Mouse (Mus musculus): ENCODE results near the gene Olfr806. TPM values are rescaled to one million over a fixed set of nuclear protein-coding genes. Genes with fewer than 3 reads are reported as not detected.

Gene Olfr806
- polyA plus RNA-seq (2017; shearing (Covaris generic)): not detected

GRCm38 (mm10) chr10:129741821-129742220 lies at the start of gene Olfr806:
Olfr806 (minus strand) TSS chr10:129741921.

GRCm38 (mm10) chr10:129774338-129774737 lies 32.6 kb upstream of the Olfr806 start, which contains the start of gene Olfr809:
Olfr809 (plus strand) TSS chr10:129774638.

GRCm38 (mm10) chr10:129765182-129765581 lies 23.5 kb upstream of the Olfr806 start, which contains the start of gene Olfr808:
Olfr808 (plus strand) TSS chr10:129765482.

DNA sequence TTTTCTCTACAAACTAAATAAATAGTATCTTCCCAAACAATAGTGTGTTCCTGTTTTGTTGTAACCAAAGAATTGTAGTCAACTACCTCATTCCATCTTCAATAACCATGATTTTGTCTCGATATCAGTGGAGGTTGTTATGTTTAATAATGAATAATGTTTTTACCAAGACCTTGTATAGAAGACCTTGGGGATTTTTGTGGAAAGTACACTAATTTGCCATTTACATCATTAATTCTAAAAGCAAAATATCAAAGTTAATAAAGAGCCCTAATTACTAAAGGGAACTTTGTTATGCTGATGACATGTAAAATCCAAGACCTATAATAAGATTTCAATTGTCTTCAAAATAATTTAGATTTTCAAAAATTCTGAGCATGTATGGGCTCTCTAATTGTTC lies 16.0 kb upstream of the Olfr806 start, which contains the start of gene Olfr807:
Olfr807 (minus strand) TSS at position 101 of the 400 bp plus-strand sequence.

DNA sequence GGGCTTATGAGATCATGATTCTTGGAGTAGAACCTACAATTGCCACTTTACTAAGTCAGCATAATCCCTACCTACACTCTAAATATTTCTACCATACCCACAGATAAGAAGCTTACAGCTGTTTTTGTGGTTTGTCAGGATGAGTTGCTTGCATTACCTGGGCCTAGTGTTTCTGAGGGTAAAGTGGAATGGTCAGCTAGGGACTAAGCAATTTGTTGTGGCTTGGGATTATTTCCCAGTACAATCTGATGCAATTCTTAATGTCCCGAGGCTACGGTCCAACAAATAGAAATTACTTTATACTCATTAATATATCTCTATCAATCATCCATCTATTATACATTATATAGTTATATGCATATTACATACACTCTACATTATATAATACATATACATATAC lies 12.4 kb downstream of the Olfr806 start, which contains the start of gene Olfr805:
Olfr805 (minus strand) TSS at position 101 of the 400 bp plus-strand sequence.

DNA sequence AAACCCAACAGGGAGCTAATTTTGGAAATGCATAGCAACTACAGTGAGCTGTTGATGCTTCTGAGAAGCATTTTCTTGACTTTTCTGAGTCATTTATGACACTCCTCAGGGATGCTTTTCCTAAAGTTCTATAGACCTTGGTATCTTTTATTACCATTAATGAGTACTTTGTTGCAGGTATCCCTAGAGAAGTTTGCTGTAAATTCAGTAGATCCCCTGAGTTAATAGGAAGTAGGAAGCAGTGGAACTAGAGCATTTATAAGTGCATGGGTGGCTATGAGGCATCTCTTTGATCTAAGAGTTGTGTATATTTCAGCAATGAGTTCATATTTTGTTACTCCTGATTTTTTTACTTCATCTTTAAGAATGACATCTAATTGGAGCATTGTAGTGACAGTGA lies 38.8 kb downstream of the Olfr806 start, which contains the start of gene Olfr804:
Olfr804 (plus strand) TSS at position 301 of the 400 bp plus-strand sequence.

DNA sequence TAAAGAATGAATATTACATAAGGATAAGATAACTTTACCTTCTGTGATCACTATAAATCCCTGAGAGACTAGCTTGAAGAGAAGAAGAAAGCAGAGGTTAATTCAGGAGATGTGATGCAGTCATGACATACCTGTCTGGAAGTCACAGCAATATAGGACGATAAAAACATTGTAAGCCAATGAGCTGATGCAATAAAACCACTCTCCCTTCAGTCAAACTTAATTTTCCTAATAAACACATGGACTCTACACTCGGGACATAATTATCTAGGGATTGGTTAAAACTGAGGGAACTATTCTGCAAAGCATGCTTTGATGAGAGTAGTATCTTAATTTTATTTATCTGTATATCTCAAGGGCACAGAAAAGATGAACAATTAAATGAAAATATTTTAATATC lies 47.5 kb downstream of the Olfr806 start, which contains the start of gene Olfr803:
Olfr803 (minus strand) TSS at position 101 of the 400 bp plus-strand sequence.

GRCm38 (mm10) chr10:129688069-129688468 lies 53.7 kb downstream of the Olfr806 start, which contains the start of gene Olfr802:
Olfr802 (minus strand) TSS chr10:129688169.

Other genes with a start within 250 kb of the Olfr806 start
- gene Olfr790, start 243.4 kb downstream of the Olfr806 start, polyA plus RNA-seq (2017; shearing (Covaris generic)): not detected
- gene Olfr791, start 220.1 kb downstream of the Olfr806 start, polyA plus RNA-seq (2017; shearing (Covaris generic)): not detected
- gene Olfr792, start 202.8 kb downstream of the Olfr806 start, polyA plus RNA-seq (2017; shearing (Covaris generic)): not detected
- gene Olfr794, start 174.3 kb downstream of the Olfr806 start, polyA plus RNA-seq (2017; shearing (Covaris generic)): not detected
- not detected for gene Olfr796, start 129.4 kb downstream of the Olfr806 start, polyA plus RNA-seq (2017; shearing (Covaris generic))
- 0.18 TPM for gene Olfr798, start 114.0 kb downstream of the Olfr806 start, polyA plus RNA-seq (2017; shearing (Covaris generic))
- gene Olfr799, start 104.4 kb downstream of the Olfr806 start, polyA plus RNA-seq (2017; shearing (Covaris generic)): not detected
- gene Olfr800, start 84.2 kb downstream of the Olfr806 start, polyA plus RNA-seq (2017; shearing (Covaris generic)): not detected
- gene Olfr801, start 68.1 kb downstream of the Olfr806 start, polyA plus RNA-seq (2017; shearing (Covaris generic)): not detected
- gene Olfr802, start 53.8 kb downstream of the Olfr806 start, polyA plus RNA-seq (2017; shearing (Covaris generic)): not detected
- gene Olfr803, start 47.6 kb downstream of the Olfr806 start, polyA plus RNA-seq (2017; shearing (Covaris generic)): not detected
- not detected for gene Olfr804, start 38.7 kb downstream of the Olfr806 start, polyA plus RNA-seq (2017; shearing (Covaris generic))
- not detected for gene Olfr805, start 12.5 kb downstream of the Olfr806 start, polyA plus RNA-seq (2017; shearing (Covaris generic))
- gene Olfr807, start 15.9 kb upstream of the Olfr806 start, polyA plus RNA-seq (2017; shearing (Covaris generic)): not detected
- gene Olfr808, start 23.6 kb upstream of the Olfr806 start, polyA plus RNA-seq (2017; shearing (Covaris generic)): not detected
- not detected for gene Olfr809, start 32.7 kb upstream of the Olfr806 start, polyA plus RNA-seq (2017; shearing (Covaris generic))
- not detected for gene Olfr810, start 53.0 kb upstream of the Olfr806 start, polyA plus RNA-seq (2017; shearing (Covaris generic))
- not detected for gene Olfr811, start 62.5 kb upstream of the Olfr806 start, polyA plus RNA-seq (2017; shearing (Covaris generic))
- not detected for gene Olfr812, start 104.2 kb upstream of the Olfr806 start, polyA plus RNA-seq (2017; shearing (Covaris generic))
- gene Olfr813, start 113.4 kb upstream of the Olfr806 start, polyA plus RNA-seq (2017; shearing (Covaris generic)): not detected
- 0.06 TPM for gene Olfr814, start 137.9 kb upstream of the Olfr806 start, polyA plus RNA-seq (2017; shearing (Covaris generic))
- not detected for gene Olfr815, start 163.9 kb upstream of the Olfr806 start, polyA plus RNA-seq (2017; shearing (Covaris generic))
- gene Olfr816, start 173.7 kb upstream of the Olfr806 start, polyA plus RNA-seq (2017; shearing (Covaris generic)): 0.11 TPM
- gene Olfr818, start 207.2 kb upstream of the Olfr806 start, polyA plus RNA-seq (2017; shearing (Covaris generic)): not detected
- gene Olfr819, start 225.3 kb upstream of the Olfr806 start, polyA plus RNA-seq (2017; shearing (Covaris generic)): not detected
- not detected for gene Olfr247, start 234.2 kb upstream of the Olfr806 start, polyA plus RNA-seq (2017; shearing (Covaris generic))
- 0.08 TPM for gene Gm10310, start 243.1 kb upstream of the Olfr806 start, polyA plus RNA-seq (2017; shearing (Covaris generic))

All from CD4-positive, CD25-positive, alpha-beta regulatory T cell (primary cell).